Mouse (Mus musculus) embryonic facial prominence, embryonic 12.5 days (tissue): ENCODE measurements around the gene Ak6. TPM values are rescaled to one million over a fixed set of nuclear protein-coding genes. Genes with fewer than 3 reads are reported as not detected.

Experiments used
- ATAC-seq: fragments of 200-750 bp; cut with Nextera tagmentation; 2 replicates; pipeline ENCODE4 v1.8.0; 2017; ENCODE audit not compliant: insufficient number of reproducible peaks, insufficient read depth, low FRiP score, low TSS enrichment
- H3K27ac ChIP-seq: fragments of 300-500 bp; sonication (generic); 2 replicates; pipeline ENCODE4 v1.5.1; 2016; ENCODE audit warnings: mild to moderate bottlenecking
- H3K27me3 ChIP-seq: fragments of 300-500 bp; sonication (generic); 2 replicates; pipeline ENCODE4 v1.6.1; 2016; ENCODE audit warnings: mild to moderate bottlenecking, moderate library complexity
- H3K36me3 ChIP-seq: fragments of 300-500 bp; sonication (generic); 2 replicates; pipeline ENCODE4 v1.6.1; 2016; ENCODE audit warnings: mild to moderate bottlenecking
- H3K4me1 ChIP-seq: fragments of 300-500 bp; sonication (generic); 2 replicates; pipeline ENCODE4 v1.6.1; 2016
- H3K4me2 ChIP-seq: fragments of 300-500 bp; sonication (generic); replicated peaks from 2 replicates; pipeline ENCODE4 v1.6.1; 2016; ENCODE audit warnings: mild to moderate bottlenecking, moderate library complexity
- H3K4me3 ChIP-seq: fragments of 300-500 bp; sonication (generic); 2 replicates; pipeline ENCODE4 v1.5.1; 2016; ENCODE audit warnings: mild to moderate bottlenecking
- H3K9ac ChIP-seq: fragments of 300-500 bp; sonication (generic); 2 replicates; pipeline ENCODE4 v1.6.1; 2016; ENCODE audit warnings: mild to moderate bottlenecking, moderate library complexity
- H3K9me3 ChIP-seq: fragments of 300-500 bp; sonication (generic); 2 replicates; pipeline ENCODE4 v1.6.1; 2016; ENCODE audit warnings: mild to moderate bottlenecking, moderate library complexity
- WGBS: fragments of 180-500 bp; shearing (Covaris S2); methylation state at CpG from one replicate; pipeline ENCODE4 v1.1.7; 2016; 5-methylcytosine and 5-hydroxymethylcytosine counted together
- polyA plus RNA-seq: library from polyadenylated mRNA; unstranded; fragments of >200 nt; fragmentation: Nextera tagmentation; extraction: Ambion mirVana; gene quantifications from 2 replicates; pipeline ENCODE4 v1.2.1, GENCODE M21; 2016

Gene Ak6
- polyA plus RNA-seq = 284 and 286 TPM in 2 replicates

- H3K4me1 ChIP-seq = peaks cover 7% of the 10 kb centered on the region
- H3K9ac ChIP-seq = peak within 1 kb of the TSS; percentile 94
- H3K27me3 ChIP-seq = no peaks in the 10 kb centered on the region
- WGBS = under 1% methylated on average over 72 of the region's 73 CpGs
- H3K36me3 ChIP-seq = peaks cover 15% of the 10 kb centered on the region
- peak within 1 kb of the TSS; percentile 90 for H3K27ac ChIP-seq
- peak within 1 kb of the TSS; percentile 88 for H3K4me3 ChIP-seq
- no peaks in the 10 kb centered on the region for H3K9me3 ChIP-seq
- peak within 1 kb of the TSS; percentile 89 for H3K4me2 ChIP-seq
- peak; percentile 94 for ATAC-seq
Measured at GRCm38 (mm10) chr13:100650550-100651438, at the start of gene Ak6, which contains the start of gene Rad17. Gene Ak6, plus strand, starts transcription at chr13:100650979. Gene Rad17, minus strand, starts transcription at chr13:100651051.

- Histone ChIP-seq H3K4me1 (no peaks in the 10 kb centered on the region), H3K9ac (no peak overlapping the region), H3K9me3 (no peaks in the 10 kb centered on the region), H3K4me2 (no peak overlapping the region), H3K36me3 (no peaks in the 10 kb centered on the region), H3K4me3 (no peak overlapping the region), H3K27me3 (no peaks in the 10 kb centered on the region), H3K27ac (no peak overlapping the region)
- 68% methylated on average over 8 of the region's 8 CpGs for WGBS
- no peak for ATAC-seq
Measured at GRCm38 (mm10) chr13:100601034-100601433, 49.7 kb upstream of the Ak6 start.

GRCm38 (mm10) chr13:100602239-100602902, 48.4 kb upstream of the Ak6 start:
- Histone ChIP-seq H3K27ac (no peak overlapping the region), H3K27me3 (no peaks in the 10 kb centered on the region), H3K9ac (no peak overlapping the region), H3K4me2 (no peak overlapping the region), H3K9me3 (no peaks in the 10 kb centered on the region), H3K4me3 (no peak overlapping the region), H3K4me1 (no peaks in the 10 kb centered on the region), H3K36me3 (no peaks in the 10 kb centered on the region)
- ATAC-seq = no peak
- 64% methylated on average over 5 of the region's 5 CpGs for WGBS

- H3K4me1 ChIP-seq = no peaks in the 10 kb centered on the region
- ATAC-seq = no peak
- H3K27ac ChIP-seq = no peak overlapping the region
- H3K4me3 ChIP-seq = no peak overlapping the region
- 0 out of 2 replicates have a peak, but pooled peaks cover 5% of the 10 kb centered on the region for H3K36me3 ChIP-seq
- no peak overlapping the region for H3K9ac ChIP-seq
- peaks cover 5% of the 10 kb centered on the region; the same call in 1 of the 2 replicates for H3K9me3 ChIP-seq
- WGBS = 89% methylated on average over 10 of the region's 10 CpGs
- H3K27me3 ChIP-seq = no peaks in the 10 kb centered on the region
- H3K4me2 ChIP-seq = no peak overlapping the region
Measured at GRCm38 (mm10) chr13:100603031-100603737, 47.6 kb upstream of the Ak6 start.

- H3K27ac ChIP-seq = no peak overlapping the region
- no peak overlapping the region for H3K4me2 ChIP-seq
- H3K36me3 ChIP-seq = 0 out of 2 replicates have a peak, but pooled peaks cover 5% of the 10 kb centered on the region
- H3K9ac ChIP-seq = no peak overlapping the region
- ATAC-seq = no peak
- peaks cover 5% of the 10 kb centered on the region; the same call in 1 of the 2 replicates for H3K9me3 ChIP-seq
- H3K4me3 ChIP-seq = no peak overlapping the region
- no peaks in the 10 kb centered on the region for H3K27me3 ChIP-seq
- WGBS = 89% methylated on average over 11 of the region's 11 CpGs
- H3K4me1 ChIP-seq = no peaks in the 10 kb centered on the region
Measured at GRCm38 (mm10) chr13:100603738-100604095, 47.1 kb upstream of the Ak6 start.

- H3K27ac ChIP-seq = no peak overlapping the region
- 0 out of 2 replicates have a peak, but pooled peaks cover 5% of the 10 kb centered on the region for H3K36me3 ChIP-seq
- H3K4me1 ChIP-seq = no peaks in the 10 kb centered on the region
- ATAC-seq = no peak
- no peaks in the 10 kb centered on the region for H3K27me3 ChIP-seq
- H3K4me3 ChIP-seq = no peak overlapping the region
- 77% methylated on average over 1 of the region's 1 CpGs for WGBS
- H3K9ac ChIP-seq = no peak overlapping the region
- no peak overlapping the region for H3K4me2 ChIP-seq
- peaks cover 5% of the 10 kb centered on the region; the same call in 1 of the 2 replicates for H3K9me3 ChIP-seq
Measured at GRCm38 (mm10) chr13:100605845-100606244, 44.9 kb upstream of the Ak6 start.

- no peak for ATAC-seq
- Histone ChIP-seq H3K4me2 (no peak overlapping the region), H3K36me3 (peaks cover 11% of the 10 kb centered on the region; the same call in 1 of the 2 replicates), H3K9me3 (peaks cover 5% of the 10 kb centered on the region; the same call in 1 of the 2 replicates), H3K27ac (no peak overlapping the region), H3K27me3 (no peaks in the 10 kb centered on the region), H3K4me1 (no peaks in the 10 kb centered on the region), H3K9ac (no peak overlapping the region), H3K4me3 (no peak overlapping the region)
- 89% methylated on average over 8 of the region's 8 CpGs for WGBS
Measured at GRCm38 (mm10) chr13:100607756-100608155, 43.0 kb upstream of the Ak6 start.

- no peaks in the 10 kb centered on the region for H3K4me1 ChIP-seq
- no peak for ATAC-seq
- H3K9ac ChIP-seq = no peak overlapping the region
- no peak overlapping the region for H3K4me2 ChIP-seq
- peaks cover 5% of the 10 kb centered on the region; the same call in 1 of the 2 replicates for H3K9me3 ChIP-seq
- H3K36me3 ChIP-seq = peaks cover 11% of the 10 kb centered on the region; the same call in 1 of the 2 replicates
- WGBS = 94% methylated on average over 13 of the region's 13 CpGs
- peaks cover 3% of the 10 kb centered on the region for H3K27me3 ChIP-seq
- no peak overlapping the region for H3K27ac ChIP-seq
- H3K4me3 ChIP-seq = no peak overlapping the region
Measured at GRCm38 (mm10) chr13:100611266-100611665, 39.5 kb upstream of the Ak6 start.

GRCm38 (mm10) chr13:100612251-100612650, 38.5 kb upstream of the Ak6 start:
- peaks cover 5% of the 10 kb centered on the region; the same call in 1 of the 2 replicates for H3K9me3 ChIP-seq
- H3K4me1 ChIP-seq = 0 out of 2 replicates have a peak, but pooled peaks cover 5% of the 10 kb centered on the region
- no peak overlapping the region for H3K9ac ChIP-seq
- H3K4me3 ChIP-seq = no peak overlapping the region
- H3K27me3 ChIP-seq = peaks cover 11% of the 10 kb centered on the region
- 91% methylated on average over 10 of the region's 10 CpGs for WGBS
- ATAC-seq = no peak
- H3K27ac ChIP-seq = no peak overlapping the region
- H3K36me3 ChIP-seq = peaks cover 11% of the 10 kb centered on the region; the same call in 1 of the 2 replicates
- no peak overlapping the region for H3K4me2 ChIP-seq

GRCm38 (mm10) chr13:100612903-100613302, 37.9 kb upstream of the Ak6 start:
- WGBS = 46% methylated on average over 2 of the region's 2 CpGs
- H3K4me1 ChIP-seq = 0 out of 2 replicates have a peak, but pooled peaks cover 5% of the 10 kb centered on the region
- H3K9ac ChIP-seq = no peak overlapping the region

More at GRCm38 (mm10) chr13:100612903-100613302, 37.9 kb upstream of the Ak6 start:
- Histone ChIP-seq H3K4me3 (no peak overlapping the region), H3K27ac (no peak overlapping the region), H3K9me3 (peaks cover 1% of the 10 kb centered on the region; the same call in 1 of the 2 replicates), H3K4me2 (no peak overlapping the region), H3K27me3 (peaks cover 16% of the 10 kb centered on the region), H3K36me3 (peaks cover 11% of the 10 kb centered on the region)
- ATAC-seq = no peak
